Mouse (Mus musculus) ES-Bruce4 (cell line): ENCODE measurements around the gene Ppp1r13b. TPM values are rescaled to one million over a fixed set of nuclear protein-coding genes. Genes with fewer than 3 reads are reported as not detected.

Experiments used
- H3K27ac ChIP-seq: 2 replicates; pipeline ENCODE4 v1.5.1; 2012; ENCODE audit warnings: low read length, inconsistent platforms; ENCODE audit not compliant: insufficient read depth
- H3K27me3 ChIP-seq: 2 replicates; pipeline ENCODE4 v1.6.1; 2012; ENCODE audit warnings: mild to moderate bottlenecking, low read length, inconsistent platforms; ENCODE audit not compliant: control insufficient read depth, poor library complexity, insufficient read depth, severe bottlenecking
- H3K36me3 ChIP-seq: 2 replicates; pipeline ENCODE4 v1.6.1; 2012; ENCODE audit warnings: inconsistent platforms, mild to moderate bottlenecking, low read length, moderate library complexity; ENCODE audit not compliant: control insufficient read depth, poor library complexity, insufficient read depth, severe bottlenecking
- H3K4me1 ChIP-seq: one replicate; pipeline ENCODE4 v1.8.1; 2011; ENCODE audit warnings: low read length; ENCODE audit not compliant: control insufficient read depth, insufficient read depth
- H3K4me3 ChIP-seq: 2 replicates; pipeline ENCODE4 v1.5.1; 2011; ENCODE audit warnings: low read depth, mild to moderate bottlenecking, low read length
- H3K9ac ChIP-seq: 2 replicates; pipeline ENCODE4 v1.6.1; 2012; ENCODE audit warnings: low read depth, mild to moderate bottlenecking, inconsistent platforms; ENCODE audit not compliant: poor library complexity, severe bottlenecking
- H3K9me3 ChIP-seq: replicated peaks from 2 replicates; pipeline ENCODE4 v1.6.1; 2012; ENCODE audit warnings: mild to moderate bottlenecking, low read length, inconsistent platforms; ENCODE audit not compliant: control insufficient read depth, poor library complexity, insufficient read depth, severe bottlenecking
- CTCF ChIP-seq: IDR thresholded peaks from one replicate; pipeline ENCODE4 v1.8.1; 2011; ENCODE audit warnings: low read depth, low read length
- EP300 ChIP-seq: IDR thresholded peaks from 2 replicates; pipeline ENCODE4 v1.6.1; 2011; ENCODE audit warnings: low read depth, low read length; ENCODE audit not compliant: insufficient read depth
- POLR2A ChIP-seq: IDR thresholded peaks from one replicate; pipeline ENCODE4 v1.8.1; 2011; ENCODE audit warnings: low read length; ENCODE audit not compliant: insufficient read depth
- polyA plus RNA-seq: library from polyadenylated mRNA; stranded (reverse); fragments of >200 nt; gene quantifications from 2 replicates; pipeline ENCODE4 v1.2.4, GENCODE M21; 2011; ENCODE audit warnings: low read depth; ENCODE audit not compliant: missing spikeins, insufficient read depth, insufficient read length

Gene Ppp1r13b
- polyA plus RNA-seq, 1 experiment = 8.9 TPM

GRCm38 (mm10) chr12:111891800-111892199, 16.1 kb downstream of the Ppp1r13b start:
- H3K36me3 ChIP-seq = no peaks in the 10 kb centered on the region
- no peak for TF ChIP-seq CTCF
- TF ChIP-seq EP300 = no peak
- TF ChIP-seq POLR2A = no peak

DNA sequence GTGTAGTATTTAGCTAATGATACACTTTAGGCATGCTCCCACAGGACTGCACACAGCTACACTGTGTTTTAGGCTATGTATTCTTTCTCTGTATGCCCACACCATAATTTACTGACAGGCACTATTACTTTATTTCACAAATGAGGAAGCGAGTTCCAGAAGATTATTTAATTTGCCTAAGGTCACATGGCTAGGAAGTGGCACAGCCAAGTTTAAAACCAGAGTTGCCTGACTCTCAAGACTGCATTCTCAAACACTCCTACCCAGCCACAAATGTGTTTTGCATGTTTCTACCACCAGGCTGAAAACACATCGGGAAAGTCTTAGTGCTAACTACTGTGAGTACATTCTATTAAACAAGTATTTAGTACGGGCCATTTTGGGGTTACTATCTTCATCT, 18.7 kb downstream of the Ppp1r13b start:
- H3K9ac ChIP-seq = no peak overlapping the region
- TF ChIP-seq CTCF = no peak
- no peak for TF ChIP-seq POLR2A
- H3K27ac ChIP-seq = no peak overlapping the region

More at GRCm38 (mm10) chr12:111891800-111892199, 16.1 kb downstream of the Ppp1r13b start:
- Histone ChIP-seq H3K4me3 (no peak overlapping the region), H3K27me3 (no peaks in the 10 kb centered on the region), H3K4me1 (no peaks in the 10 kb centered on the region), H3K9me3 (no peaks in the 10 kb centered on the region), H3K27ac (no peak overlapping the region), H3K9ac (no peak overlapping the region)

DNA sequence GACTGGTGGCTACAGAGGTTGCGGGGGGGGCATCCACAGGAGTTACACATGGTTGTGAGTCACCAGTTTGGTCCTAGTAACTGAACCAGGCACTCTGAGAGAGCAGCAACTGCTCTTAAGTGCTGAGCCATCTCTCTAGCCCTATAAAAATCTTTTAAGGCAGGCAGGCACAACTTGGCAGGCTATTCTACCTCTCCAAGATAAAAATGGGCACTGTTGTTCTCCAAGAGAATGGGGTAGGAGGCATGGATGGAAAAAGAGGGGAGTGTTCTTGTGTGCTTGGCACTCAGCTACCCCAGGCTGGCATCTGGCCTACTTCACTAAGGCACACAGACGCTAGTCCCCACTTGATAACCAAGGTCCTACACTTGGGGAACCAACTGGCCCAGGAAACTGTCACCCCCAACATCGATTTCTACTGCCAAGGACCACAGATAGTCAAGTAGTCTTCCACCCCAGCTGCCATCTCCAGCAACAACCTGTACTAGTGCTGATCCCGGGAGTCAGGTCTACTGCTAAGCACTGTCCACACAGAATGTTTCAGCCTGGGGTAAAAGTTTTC, 19.5 kb downstream of the Ppp1r13b start:
- TF ChIP-seq EP300 = no peak
- no peak for TF ChIP-seq POLR2A
- no peak for TF ChIP-seq CTCF
- Histone ChIP-seq H3K4me3 (no peak overlapping the region), H3K27ac (no peak overlapping the region), H3K9ac (no peak overlapping the region), H3K36me3 (no peaks in the 10 kb centered on the region), H3K9me3 (no peaks in the 10 kb centered on the region), H3K4me1 (no peaks in the 10 kb centered on the region), H3K27me3 (no peaks in the 10 kb centered on the region)

More for the DNA sequence above, 18.7 kb downstream of the Ppp1r13b start:
- H3K36me3 ChIP-seq = no peaks in the 10 kb centered on the region
- no peak overlapping the region for H3K4me3 ChIP-seq
- H3K27me3 ChIP-seq = no peaks in the 10 kb centered on the region
- H3K9me3 ChIP-seq = no peaks in the 10 kb centered on the region
- H3K4me1 ChIP-seq = no peaks in the 10 kb centered on the region

GRCm38 (mm10) chr12:111887005-111887404, 20.9 kb downstream of the Ppp1r13b start:
- Histone ChIP-seq H3K4me1 (no peaks in the 10 kb centered on the region), H3K9ac (no peak overlapping the region)

DNA sequence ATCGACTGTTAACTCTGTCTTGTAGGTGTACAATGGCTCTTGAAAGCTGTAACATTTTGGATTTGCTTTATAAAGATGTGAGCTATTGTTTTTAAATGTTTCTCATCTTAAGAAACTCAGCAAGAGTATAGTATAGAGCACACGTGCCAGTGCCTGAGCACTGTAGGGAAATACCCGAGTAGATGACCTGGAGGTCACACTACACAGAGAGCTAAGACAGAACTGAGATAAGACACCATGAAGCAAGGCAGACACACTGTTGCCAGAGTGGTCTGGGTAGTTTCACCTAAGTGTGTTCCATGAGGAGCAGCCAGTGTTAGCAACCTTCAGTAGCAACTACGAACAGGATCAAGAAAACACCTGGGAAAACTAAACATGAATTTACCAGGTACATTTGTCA, 25.1 kb downstream of the Ppp1r13b start:
- Histone ChIP-seq H3K4me3 (no peak overlapping the region), H3K36me3 (no peaks in the 10 kb centered on the region), H3K9me3 (no peaks in the 10 kb centered on the region), H3K4me1 (no peaks in the 10 kb centered on the region), H3K27me3 (no peaks in the 10 kb centered on the region), H3K9ac (no peak overlapping the region), H3K27ac (no peak overlapping the region)
- no peak for TF ChIP-seq EP300
- TF ChIP-seq POLR2A = no peak
- TF ChIP-seq CTCF = no peak

More at GRCm38 (mm10) chr12:111887005-111887404, 20.9 kb downstream of the Ppp1r13b start:
- no peak overlapping the region for H3K27ac ChIP-seq
- TF ChIP-seq EP300 = no peak
- TF ChIP-seq CTCF = no peak
- TF ChIP-seq POLR2A = no peak
- H3K36me3 ChIP-seq = no peaks in the 10 kb centered on the region
- no peaks in the 10 kb centered on the region for H3K9me3 ChIP-seq
- no peaks in the 10 kb centered on the region for H3K27me3 ChIP-seq
- H3K4me3 ChIP-seq = no peak overlapping the region

DNA sequence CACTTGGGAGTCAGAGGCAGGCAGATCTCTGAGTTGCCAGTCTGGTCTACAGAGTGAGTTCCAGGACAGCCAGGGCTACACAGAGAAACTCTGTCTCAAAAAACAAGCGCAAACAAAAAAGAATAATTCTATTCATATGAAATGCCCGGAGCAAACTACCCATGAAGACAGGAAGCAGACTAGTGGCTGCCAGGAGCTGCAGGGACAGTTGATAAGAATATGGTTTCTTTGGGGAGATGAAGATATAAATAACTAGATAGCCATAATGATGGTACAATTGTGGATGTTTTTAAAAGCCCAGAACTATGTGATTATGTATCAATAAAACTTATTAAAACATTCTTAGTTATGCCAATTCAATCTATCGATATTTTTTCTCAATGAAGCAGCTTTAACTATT, 25.9 kb downstream of the Ppp1r13b start:
- H3K9ac ChIP-seq = no peak overlapping the region
- H3K27ac ChIP-seq = no peak overlapping the region
- no peaks in the 10 kb centered on the region for H3K4me1 ChIP-seq
- H3K27me3 ChIP-seq = no peaks in the 10 kb centered on the region
- TF ChIP-seq CTCF (no peak), EP300 (no peak), POLR2A (no peak)
- H3K9me3 ChIP-seq = no peaks in the 10 kb centered on the region
- no peaks in the 10 kb centered on the region for H3K36me3 ChIP-seq
- H3K4me3 ChIP-seq = no peak overlapping the region
